Mouse (Mus musculus) spleen, adult 2 months (tissue): Measurements from ENCODE around the gene Lefty2.

Experiments
- CTCF ChIP-seq: fragments of 200-500 bp; IDR thresholded peaks from 2 replicates; pipeline ENCODE4 v1.5.1; 2011; ENCODE audit warnings: mild to moderate bottlenecking, inconsistent platforms; ENCODE audit not compliant: insufficient read depth, insufficient read length, insufficient replicate concordance; ENCODE audit errors: extremely low read depth
- POLR2A ChIP-seq: fragments of 200-500 bp; IDR thresholded peaks from 2 replicates; pipeline ENCODE4 v1.6.1; 2011; ENCODE audit warnings: low read depth, low read length, inconsistent platforms

DNA sequence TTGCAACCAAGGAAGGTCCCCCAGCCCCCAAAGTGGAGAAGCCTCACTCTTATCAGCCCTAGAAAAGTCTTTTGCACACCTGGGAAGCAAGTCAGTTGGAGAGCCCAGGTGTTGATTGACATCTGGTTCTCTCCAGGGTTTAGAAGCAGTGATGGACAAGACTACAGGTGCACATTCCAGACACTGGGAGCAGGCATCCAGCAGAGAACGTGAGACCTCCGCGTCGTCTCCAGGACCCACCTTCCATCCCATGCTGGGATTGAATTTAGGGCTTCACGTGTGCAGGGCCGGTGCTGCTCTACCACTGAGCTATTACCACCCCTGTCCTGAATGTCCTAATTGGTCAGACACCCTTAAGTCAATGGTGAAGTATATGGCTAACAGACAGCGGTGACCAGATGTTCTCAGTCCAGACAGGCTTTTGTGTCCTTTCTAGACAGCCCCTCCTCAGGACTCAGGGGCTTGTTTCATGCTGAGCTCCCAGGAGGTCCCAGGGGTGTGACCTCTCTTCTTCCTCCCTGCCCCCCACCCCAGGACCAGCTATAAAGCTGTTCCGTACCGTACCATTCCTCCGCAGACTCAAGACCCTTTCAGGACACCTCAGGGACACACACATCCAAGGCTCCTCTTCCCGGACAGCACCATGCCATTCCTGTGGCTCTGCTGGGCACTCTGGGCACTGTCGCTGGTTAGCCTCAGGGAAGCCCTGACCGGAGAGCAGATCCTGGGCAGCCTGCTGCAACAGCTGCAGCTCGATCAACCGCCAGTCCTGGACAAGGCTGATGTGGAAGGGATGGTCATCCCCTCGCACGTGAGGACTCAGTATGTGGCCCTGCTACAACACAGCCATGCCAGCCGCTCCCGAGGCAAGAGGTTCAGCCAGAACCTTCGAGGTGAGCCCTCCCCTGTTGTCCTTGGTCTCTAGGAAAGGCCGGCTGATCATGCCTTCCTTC, 41.8 kb downstream of the Lefty2 start, which contains the start of gene Lefty1:
- TF ChIP-seq CTCF: no peak
- TF ChIP-seq POLR2A: no peak
